Mouse (Mus musculus): ENCODE measurements around the gene Cntn2.
A peak's percentile ranks its signal among the peaks of the same experiment; 100 is the strongest.

Gene Cntn2

DNA sequence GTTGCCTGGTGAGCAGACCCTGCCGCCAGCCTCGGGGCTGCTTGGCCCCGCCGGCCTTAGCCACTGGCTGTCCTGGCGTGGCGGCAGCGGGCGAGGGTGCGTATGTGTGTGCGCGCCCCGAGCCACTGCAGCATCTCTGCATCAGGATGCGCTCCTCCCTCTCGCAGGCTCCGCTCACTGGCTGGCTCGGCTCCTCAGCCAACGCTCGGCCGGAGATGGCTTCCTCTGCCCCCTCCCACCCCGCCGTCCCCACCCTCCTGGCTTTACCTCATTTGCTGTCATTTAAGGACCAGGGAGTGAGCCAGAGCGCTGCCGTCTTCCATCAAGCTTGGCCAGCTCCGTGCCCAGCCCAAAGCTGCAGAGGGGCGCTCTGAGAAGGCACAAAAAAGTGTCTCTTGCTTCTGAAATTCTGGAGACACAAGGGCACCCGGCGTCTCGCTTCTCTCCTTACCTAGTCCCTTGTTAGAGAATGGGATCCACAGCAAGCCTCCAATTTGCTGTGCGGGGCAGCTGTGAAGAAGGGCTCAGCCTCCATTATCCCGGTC is at the start of gene Cntn2:
Gene Cntn2 (minus strand): TSS at position 495 of the 545 bp plus-strand sequence.
- DNase-seq: peak; percentile 82

DNA sequence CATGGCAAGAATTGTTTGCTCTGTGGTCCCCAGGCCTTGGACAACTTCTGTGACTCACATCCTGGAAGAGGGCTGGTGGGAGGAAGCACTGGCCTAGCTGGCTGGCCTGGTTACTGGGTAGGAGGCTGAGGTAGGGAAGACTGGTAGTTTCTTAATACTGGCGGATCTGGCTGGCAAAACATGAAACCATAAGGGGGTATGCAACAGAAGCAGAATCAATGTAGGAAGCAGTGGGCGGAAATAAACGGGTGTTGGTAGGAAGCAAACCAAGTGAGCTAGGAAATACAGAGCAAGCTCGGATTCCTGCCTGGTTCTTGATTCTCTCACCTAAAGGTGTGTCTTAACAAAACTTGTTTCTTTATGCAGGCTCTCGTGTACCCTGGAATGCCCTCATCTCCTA is 49.1 kb upstream of the Cntn2 start:
- DNase-seq: no peak

DNA sequence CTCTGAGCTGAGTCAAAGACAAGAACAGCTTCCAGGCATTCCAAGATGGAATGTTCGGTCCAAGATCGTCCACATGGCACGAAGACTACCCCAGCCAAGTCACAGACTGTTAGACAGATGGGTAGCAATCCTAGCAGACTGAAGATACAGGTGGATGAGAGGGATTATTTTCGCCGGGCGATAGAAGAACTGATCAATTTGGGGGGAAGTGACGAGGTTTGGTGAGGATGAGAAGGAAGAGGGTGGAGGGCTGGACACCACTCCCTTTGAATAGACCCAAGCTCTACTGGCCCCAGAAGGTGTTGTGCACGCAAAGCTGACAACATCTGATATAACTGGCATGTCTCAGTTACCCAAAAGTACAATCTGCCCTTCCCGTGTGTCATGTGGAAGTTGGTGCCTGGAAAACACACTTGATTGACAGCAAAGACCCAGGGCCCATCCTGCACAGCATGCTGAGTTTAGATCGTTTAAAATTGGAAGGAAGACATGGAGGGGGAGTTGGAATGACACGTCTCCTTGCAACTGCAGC is 48.4 kb upstream of the Cntn2 start:
- no peak for DNase-seq

DNA sequence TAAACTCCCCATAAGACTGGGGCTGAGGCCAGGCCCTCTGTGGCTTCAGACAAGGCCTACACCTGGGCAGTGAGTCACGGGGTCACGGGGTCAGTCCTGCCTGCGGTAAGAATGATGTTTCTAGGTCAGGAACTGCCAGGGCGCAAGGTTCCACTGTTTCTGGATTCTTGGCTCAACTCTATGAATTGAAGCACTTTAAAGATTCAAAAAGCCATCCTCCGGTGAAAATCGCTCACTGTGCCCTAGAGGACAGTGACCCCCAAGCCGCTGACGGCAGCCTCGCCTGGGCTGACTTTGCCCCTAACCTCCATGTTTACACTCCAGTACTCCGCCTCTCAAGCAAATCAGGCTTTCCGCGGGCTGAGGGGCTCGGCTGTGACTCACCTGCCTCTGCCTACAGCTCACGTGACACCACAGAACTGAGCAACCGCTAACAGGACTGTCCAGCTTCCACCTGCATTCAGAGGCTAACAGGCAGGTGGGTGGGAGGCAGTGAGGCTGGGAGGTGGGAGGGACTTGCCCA is 43.7 kb upstream of the Cntn2 start:
- DNase-seq: no peak

DNA sequence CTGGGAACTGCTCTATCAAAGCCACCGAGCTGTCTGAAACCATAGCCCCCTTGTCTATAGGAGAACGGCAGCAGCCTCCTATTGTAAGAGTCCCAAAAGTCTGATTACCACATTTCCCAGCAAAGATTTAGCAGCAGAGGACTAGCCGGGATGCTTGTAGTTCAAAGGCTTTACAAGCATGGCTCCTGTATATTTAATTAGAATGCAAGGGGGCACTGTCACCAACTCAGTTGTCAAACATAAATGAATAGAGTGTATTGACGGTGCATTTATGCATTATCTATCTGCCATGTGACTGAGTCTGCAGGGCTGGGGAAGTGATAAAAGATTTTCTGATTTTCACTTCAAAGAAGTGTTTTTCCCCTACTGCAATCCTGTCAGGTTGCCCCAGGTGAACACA is 42.3 kb upstream of the Cntn2 start:
- DNase-seq: no peak

DNA sequence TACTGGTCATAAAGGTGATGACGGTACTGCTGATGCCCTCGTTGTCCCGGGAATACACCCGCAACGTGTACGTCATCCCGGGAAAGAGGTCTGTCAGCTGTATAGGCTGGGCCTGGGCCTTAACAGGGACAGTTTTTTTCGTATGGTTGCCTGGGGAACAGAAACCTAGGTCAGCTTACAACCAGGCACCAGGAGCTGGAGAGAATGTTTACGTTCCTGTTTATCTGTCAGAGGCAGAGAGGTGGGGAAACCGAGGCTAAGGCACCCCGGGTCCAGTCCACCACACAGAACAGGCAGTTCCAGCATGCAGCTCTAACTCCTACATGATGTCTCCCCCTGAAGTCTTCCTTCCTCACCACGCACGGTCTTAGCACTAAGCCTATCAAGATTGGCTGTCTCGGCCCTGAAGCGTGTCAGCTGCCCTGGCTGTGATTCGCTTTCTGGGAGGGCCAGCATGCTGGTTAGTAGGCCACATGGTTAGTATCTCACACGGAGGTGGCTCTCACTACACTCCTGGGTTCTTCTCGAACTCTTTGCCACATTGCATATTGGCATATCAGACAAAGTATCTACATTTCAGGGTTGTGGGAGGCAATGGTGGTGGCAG is 40.0 kb upstream of the Cntn2 start:
- no peak for DNase-seq

DNA sequence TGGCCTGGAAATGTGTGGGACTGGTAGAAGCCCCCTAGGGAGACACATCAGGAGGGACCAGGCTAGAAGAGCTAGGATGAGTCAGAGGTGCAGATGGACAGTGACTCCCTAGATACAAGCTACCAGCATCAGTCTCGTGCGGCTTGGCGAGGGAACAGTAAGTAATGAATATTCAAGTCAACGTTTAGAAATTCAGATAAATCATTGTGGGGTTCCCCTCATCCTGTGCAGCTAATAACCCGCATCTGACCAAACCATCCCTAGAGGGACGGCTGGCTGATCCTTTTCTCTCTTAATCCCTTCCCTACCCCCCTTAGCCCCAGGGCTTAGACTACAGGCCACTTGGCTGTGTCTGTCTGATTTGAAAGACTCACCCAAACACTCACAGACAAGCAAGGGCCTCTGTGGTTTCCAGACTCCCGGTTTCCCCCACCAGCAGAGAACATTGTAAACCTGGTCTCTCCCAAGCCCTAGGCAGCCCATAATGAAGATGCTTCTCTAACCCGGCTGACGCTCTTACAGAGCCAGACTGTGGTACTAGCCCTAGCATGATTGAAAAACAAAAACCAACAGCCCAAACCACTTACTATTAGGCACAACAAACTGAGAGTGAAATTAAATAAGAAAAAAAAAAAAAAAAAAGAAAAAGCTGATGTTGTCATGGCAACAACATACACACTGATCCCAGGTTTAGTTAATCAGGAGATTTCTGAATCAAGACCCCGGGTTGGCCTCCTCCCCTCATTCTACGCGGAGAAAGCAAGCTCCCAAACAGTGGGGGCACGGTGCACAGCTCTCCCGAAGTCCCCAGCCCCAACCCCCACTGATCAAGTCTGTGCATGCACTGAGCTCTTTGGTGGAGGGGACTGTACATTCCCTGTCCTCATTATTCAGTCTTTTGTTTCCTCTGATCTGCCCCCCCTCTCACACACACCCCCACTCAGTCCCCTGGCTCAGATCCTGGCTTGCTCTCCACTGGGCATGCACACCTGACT is 39.1 kb upstream of the Cntn2 start:
- DNase-seq: peak; percentile 42

DNA sequence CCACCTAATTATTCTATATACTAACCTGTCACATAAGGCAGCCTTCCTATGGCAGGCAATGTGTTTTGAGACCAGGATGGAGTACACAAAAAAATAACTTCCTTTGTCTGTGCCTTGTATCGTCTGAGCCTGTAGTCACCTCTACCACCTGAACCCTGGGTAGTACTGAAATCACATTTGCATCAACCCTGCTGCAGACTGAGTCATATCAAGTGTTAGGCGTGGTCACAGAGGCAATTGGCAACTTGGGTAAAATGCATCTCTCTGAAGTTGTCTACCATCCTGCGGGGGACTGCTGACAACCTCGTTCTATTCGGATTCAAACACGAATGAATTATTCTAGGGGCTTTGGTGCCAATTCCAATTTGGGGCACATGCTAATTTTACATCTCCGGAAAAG is 37.0 kb upstream of the Cntn2 start:
- no peak for DNase-seq

DNA sequence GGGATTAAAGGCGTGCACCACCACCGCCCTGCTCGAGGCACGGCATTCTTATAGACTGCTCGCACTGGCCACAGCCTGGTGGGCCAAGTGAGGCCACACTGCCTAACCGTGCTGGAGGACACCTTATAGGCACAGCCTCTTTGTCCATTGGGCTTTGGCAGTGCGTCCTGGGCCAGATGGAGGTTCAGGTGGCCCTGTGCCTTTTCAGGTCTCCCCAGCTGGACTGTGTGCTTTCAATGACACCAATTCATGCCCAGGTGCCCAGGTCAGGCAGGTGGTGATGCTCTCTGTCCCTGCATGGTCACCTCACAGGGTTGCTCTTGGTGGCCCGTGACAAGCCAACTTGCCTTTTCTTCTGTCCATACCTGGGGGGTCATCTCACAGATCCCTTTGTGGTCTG is 33.8 kb upstream of the Cntn2 start:
- no peak for DNase-seq

DNA sequence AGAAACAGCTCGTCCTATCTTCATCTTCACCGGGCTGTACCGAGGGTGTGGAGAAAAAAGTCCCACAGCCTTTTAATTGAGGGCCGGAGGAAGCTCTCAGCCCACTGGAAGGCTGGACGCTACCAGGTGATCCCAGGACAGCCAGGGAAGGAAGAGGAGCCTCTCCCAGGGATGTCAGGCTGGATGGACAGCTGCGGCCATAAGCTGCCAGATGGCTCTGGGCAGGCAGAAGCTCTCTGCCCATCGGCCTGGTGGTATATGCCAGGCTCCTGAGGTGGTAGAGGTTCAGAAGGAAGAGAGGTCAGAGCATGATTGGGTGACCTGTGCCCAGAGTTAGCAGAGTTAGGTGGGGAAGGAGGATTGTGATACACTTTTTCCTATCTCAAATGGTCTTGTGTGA is 29.8 kb upstream of the Cntn2 start:
- DNase-seq: no peak

DNA sequence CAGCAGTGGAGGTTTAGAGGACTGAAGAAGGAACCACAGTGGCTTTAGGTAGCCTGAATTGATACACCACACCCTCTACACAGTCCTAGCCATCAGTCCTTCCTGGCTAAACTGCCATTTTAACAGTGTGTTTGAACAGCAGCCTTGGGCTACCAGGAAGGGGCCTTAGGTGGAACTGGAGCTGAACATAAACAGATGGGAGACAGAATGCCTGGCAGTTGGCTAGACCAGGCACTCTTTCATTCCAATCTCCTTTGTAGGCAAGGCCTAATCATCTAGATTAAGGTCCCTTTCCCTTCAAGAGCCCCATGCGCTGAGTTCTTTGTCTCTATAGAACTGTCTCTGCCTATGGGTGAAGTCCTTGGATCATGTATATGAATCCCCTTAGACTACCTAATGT is 28.6 kb upstream of the Cntn2 start:
- no peak for DNase-seq

DNA sequence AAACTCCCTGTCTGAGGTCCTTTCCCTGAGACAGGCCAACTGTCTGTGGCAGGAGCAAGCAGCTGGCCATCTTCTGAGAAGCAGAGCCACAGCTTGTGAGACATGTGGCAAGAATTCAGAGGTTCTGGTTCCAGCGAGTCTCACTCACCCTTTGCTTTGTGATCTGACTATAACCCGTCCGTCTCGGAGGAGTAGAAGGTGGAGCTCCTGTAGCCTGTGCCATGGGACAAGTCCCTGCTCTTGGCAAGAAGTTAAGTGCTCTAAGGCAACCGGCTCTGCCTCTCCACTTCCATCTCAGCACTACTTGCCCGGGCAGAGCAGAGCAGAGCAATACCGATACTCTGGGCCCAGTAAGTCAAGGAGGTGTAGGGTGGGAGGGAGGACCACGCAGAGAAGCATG is 27.9 kb upstream of the Cntn2 start:
- DNase-seq: no peak

DNA sequence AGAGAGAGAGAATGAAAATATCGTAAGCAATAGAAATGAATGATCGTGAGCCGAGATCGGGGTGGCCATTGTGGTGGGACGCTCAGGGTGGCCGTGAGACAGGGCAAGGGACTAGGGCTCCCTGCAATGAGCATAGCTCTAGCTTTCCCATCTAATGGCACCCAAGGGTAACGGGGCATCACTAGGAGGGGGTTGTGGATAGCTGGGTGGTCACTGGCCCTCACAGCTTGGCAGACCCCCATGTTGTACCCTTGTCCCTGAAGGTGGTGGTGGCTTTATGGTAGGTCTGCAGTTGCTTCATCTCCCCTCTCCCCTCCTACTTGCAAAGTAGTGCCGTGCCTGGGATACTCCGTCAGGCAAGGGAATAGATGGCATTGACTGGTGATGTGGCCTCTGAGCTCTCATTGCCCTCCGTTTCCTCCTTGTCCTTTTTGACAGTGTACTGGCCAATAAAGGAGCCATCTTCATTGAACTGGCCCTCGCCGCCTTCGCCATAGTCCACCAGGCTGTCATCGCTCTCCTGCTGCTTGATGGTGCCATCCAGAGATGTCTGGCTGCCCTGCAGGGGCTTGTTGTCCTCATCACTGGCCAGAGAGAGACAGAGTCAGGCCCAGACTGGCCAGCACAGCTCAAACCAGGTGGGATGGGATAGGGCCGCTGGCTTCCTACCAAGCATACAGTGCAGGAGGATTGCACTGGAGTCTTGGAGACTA is 27.2 kb upstream of the Cntn2 start:
- DNase-seq: peak; percentile 55

DNA sequence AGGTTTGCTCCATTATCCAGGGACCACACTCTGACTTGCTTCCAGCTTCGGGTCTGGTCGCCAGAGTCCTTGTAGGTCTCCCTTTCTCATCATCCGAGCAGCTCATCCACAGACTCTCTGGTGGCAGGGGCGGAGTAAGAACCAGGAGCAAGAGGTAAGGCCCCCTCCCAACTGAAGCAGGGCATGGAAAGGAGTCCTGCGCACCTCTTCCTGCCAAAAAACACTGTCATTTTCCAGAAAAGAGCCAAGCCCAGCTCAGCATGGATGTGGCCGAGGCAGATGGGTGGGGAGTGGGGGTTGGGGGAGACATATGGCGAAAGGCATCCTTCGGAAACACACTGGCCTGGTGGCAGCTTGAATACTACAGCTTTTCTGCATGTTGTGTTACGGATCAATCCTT is 26.5 kb upstream of the Cntn2 start:
- peak; percentile 86 for DNase-seq

DNA sequence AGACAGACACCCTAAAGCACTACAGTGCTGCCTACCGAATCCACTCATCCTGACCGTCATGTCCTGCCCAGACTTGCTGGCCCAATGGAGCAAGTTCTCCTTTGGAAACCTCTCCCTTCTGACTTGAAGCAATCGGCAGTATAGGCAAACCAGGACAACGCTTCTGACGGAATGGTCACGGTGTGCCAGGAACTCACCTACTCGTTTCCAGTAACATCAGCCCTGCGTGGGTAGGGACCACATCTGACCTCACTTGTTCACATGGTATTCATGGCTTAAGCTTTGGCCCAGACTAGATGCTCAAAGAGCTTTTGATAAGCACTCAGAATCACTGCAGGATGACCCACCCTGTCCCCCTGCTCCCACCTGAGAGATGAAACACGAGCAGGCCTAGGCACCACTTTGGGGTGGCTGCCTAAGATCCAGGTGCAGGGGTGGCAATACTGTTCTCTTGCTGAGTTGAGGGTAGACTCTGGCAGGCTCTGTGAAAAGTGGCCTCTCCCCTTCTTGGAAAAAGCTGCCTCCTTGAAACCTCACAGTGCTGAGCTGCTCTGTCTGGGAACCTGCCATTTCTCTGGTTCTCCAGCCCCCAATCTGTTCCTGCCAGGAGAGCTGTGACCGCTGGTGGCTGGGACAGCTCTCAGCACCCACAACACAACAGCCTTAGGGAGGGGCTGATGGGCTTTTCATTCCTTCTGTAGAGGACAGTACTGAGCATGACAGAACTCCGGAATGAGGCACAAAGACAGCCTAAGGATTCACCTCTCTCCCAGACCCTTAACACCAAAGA is 24.5 kb upstream of the Cntn2 start:
- DNase-seq: no peak

DNA sequence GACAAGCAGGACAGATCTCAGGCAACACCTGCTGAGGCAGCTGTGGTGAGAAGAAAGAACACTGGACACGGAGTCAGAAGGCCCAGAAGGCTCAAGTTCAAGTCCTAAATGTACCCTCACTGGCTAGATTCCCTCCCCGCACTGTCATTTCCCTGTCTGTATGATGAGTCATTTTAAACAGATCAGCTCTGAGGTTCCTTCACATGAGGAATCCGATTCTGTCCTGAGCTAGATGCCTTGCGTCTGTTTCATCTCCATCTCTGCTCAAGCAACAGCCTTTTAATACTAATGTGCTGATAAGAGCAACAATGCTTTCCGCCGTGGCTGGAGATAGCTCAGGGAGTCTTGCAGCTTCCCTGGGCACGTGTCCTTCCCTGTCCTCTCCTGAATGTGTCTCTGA is 22.7 kb upstream of the Cntn2 start:
- no peak for DNase-seq

DNA sequence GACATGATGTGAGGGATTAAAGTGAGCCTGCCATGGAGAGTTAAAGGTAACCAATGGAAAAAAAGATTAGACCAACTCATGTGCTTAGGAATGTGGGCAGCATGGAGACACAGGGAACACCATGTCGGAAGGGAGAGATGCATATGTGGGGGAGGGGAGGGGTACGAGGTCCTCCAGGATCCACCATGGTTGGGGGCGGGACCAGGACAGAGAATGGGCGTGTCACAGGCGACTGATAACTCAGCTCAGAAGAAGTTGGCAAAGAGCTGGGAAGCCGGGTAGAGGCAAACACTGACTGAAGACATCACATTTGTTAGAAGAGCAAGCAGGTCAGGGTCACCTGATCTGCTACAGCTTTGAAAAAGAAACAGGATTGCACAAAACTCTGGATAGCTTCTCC is 21.9 kb upstream of the Cntn2 start:
- DNase-seq: no peak

DNA sequence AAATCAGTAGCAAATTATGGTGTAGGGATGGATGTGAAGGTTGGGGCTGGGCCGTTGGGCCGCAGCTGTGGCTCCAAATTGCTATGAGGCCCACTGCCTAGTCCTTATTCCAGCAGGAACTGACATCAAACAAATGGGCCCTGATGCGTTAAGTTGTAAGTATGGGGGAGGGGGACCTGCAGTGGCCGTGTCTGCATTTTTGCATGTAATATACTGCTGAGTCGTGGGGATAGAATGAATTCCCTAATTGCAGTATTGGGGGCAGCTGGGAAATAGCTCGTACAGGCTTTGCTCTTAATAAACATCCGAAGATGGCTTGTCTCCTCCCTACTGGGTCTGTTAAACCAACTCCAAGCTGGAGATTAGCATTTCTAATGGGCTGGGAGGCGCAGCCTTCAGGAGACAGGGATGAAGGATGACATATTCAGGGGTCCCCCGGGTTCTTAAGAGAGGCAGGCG is 19.3 kb upstream of the Cntn2 start:
- no peak for DNase-seq

DNA sequence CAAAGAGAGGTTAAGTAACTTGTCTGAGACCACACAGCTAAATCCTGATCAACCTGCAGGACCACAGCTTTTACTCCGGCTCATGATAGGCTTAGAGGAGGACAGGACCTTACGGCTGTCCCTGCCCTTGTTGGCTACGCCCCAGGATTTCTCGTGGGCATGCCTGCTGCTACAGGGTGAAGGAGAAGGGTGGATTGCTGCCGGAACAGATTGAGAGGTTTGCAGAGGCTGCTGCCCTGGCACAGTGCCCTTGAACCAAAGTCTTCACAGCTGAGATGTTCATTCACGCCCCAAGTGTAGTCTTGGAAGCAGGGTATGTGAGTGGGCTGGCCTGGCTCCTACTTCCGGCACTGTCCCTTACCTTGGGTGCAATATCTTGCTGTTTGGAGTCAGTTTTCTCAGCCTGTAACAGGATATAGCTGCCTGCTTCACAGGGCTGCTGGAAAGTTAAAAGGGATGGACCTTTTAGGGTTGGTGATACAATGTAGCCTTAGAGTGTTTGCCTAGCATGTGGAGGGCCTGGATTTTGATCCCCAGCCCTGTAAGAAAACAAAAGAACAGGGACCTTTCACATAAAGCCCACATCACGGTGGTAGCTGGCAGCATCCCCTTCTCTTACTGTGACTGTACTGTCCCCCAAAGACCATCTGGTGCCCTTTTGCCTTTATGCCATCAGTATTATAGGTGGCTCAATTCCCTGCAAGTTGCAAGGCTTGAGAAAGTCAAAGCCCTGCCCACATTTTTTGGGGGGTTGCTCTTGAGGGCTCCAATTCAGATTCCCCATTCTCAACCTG is 18.0 kb upstream of the Cntn2 start:
- peak; percentile 59 for DNase-seq

DNA sequence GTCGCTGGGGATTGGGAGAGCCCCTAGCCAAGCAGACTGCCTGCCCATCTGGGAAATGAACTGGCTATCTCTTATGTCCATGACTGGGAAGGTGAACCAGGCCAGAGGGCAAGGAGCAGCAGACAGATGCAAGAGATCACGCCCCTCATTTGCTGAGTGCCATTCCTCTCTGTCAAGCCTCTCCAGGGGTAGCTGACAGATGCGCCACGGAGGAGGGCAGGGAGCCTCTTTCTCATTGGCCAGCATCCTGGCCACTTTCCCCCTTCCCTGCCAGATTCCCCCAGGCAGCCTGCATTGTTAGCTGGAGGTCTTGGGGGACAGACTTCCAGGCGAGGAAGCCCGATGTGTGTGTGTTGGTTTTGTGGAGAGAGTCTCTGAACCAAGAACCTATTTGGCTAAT is 16.0 kb upstream of the Cntn2 start:
- no peak for DNase-seq
